Mouse (Mus musculus) brain, embryonic 14.5 days (tissue): Measurements from ENCODE around the gene Mpped1.

Experiments used
- CTCF ChIP-seq: fragments of 200-500 bp; IDR thresholded peaks from 2 replicates; pipeline ENCODE4 v1.5.1; 2012; ENCODE audit warnings: inconsistent platforms, mild to moderate bottlenecking, moderate library complexity, borderline replicate concordance; ENCODE audit not compliant: insufficient read depth, insufficient read length; ENCODE audit errors: extremely low read depth
- POLR2A ChIP-seq: fragments of 200-500 bp; IDR thresholded peaks from 2 replicates; pipeline ENCODE4 v1.6.1; 2012; ENCODE audit warnings: mild to moderate bottlenecking, inconsistent platforms, borderline replicate concordance; ENCODE audit not compliant: poor library complexity, insufficient read depth, insufficient read length, severe bottlenecking; ENCODE audit errors: extremely low read depth

DNA sequence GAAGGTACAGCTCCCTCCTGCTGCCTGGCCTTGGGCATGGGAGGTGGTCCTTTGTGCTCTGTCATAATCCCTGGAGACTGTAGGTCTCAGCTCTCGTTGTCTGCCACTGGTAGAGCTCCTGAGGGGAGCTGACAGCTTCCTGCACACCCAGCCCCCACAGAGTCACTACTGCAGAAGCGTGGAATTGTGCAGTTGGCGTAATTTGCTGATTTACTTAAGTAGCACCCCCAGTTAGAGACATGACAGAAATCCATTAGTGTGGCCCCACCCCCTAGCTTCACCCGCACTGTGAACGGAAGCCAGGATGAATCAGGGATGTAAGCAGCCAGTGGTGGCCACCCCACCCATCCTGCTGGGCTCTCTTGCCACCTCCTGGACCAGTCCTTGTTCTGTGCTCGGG lies 53.0 kb downstream of the Mpped1 start:
- TF ChIP-seq POLR2A = no peak
- TF ChIP-seq CTCF = no peak
